Mouse (Mus musculus) liver, embryonic 15.5 days (tissue): ENCODE results near the gene Ccdc103. TPM values are rescaled to one million over a fixed set of nuclear protein-coding genes. Genes with fewer than 3 reads are reported as not detected.

Experiments
- ATAC-seq: fragments of 200-750 bp; cut with Nextera tagmentation; 2 replicates; pipeline ENCODE4 v1.8.0; 2017; ENCODE audit warnings: moderate number of reproducible peaks, mild to moderate bottlenecking, moderate library complexity; ENCODE audit not compliant: insufficient read depth
- H3K27ac ChIP-seq: fragments of 300-500 bp; sonication (generic); replicated peaks from 2 replicates; pipeline ENCODE4 v1.5.1; 2015; ENCODE audit warnings: mild to moderate bottlenecking, inconsistent platforms
- H3K27me3 ChIP-seq: fragments of 300-500 bp; sonication (generic); 2 replicates; pipeline ENCODE4 v1.6.1; 2015; ENCODE audit warnings: mild to moderate bottlenecking, inconsistent platforms
- H3K36me3 ChIP-seq: fragments of 300-500 bp; sonication (generic); replicated peaks from 2 replicates; pipeline ENCODE4 v1.6.1; 2015; ENCODE audit warnings: moderate library complexity, mild to moderate bottlenecking, inconsistent platforms
- H3K4me1 ChIP-seq: fragments of 300-500 bp; sonication (generic); replicated peaks from 2 replicates; pipeline ENCODE4 v1.6.1; 2015; ENCODE audit warnings: inconsistent platforms
- H3K4me2 ChIP-seq: fragments of 300-500 bp; sonication (generic); 2 replicates; pipeline ENCODE4 v1.6.1; 2015; ENCODE audit warnings: moderate library complexity, mild to moderate bottlenecking, inconsistent platforms
- H3K4me3 ChIP-seq: fragments of 300-500 bp; sonication (generic); replicated peaks from 2 replicates; pipeline ENCODE4 v1.5.1; 2015; ENCODE audit warnings: mild to moderate bottlenecking, inconsistent platforms
- H3K9ac ChIP-seq: fragments of 300-500 bp; sonication (generic); 2 replicates; pipeline ENCODE4 v1.6.1; 2015; ENCODE audit warnings: moderate library complexity, mild to moderate bottlenecking, inconsistent platforms
- H3K9me3 ChIP-seq: fragments of 300-500 bp; sonication (generic); replicated peaks from 2 replicates; pipeline ENCODE4 v1.6.1; 2016; ENCODE audit warnings: inconsistent platforms
- WGBS: fragments of 180-500 bp; shearing (Covaris S2); methylation state at CpG from one replicate; pipeline ENCODE4 v1.1.7; 2015; ENCODE audit warnings: mixed read lengths; ENCODE audit not compliant: insufficient replicate concordance; 5-methylcytosine and 5-hydroxymethylcytosine counted together
- polyA plus RNA-seq: library from polyadenylated mRNA; unstranded; fragments of >200 nt; fragmentation: Nextera tagmentation; extraction: Ambion mirVana; gene quantifications from 2 replicates; pipeline ENCODE4 v1.2.1, GENCODE M21; 2015

Gene Ccdc103
- polyA plus RNA-seq, 1 experiment from 2014 or later, result 1.0 TPM

DNA sequence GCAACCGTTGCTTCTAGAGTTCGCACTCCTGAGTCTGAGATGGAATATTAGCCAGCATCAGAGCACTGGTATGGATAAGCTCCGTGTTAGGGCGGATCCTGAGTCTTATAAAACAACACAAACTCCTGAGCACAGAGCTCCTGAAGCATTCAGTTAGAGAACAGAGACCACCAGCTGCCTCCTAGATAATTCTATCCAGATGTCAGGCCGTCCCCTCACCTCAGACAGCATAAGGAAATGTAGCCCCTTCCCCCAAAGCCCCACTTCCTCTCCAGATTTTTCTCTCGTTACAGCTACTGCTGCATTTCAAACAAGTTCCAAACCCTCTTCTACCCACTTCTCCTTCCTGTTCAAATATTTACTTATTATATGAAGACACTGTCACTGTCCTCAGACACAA is 25.1 kb upstream of the Ccdc103 start:
- H3K27me3 ChIP-seq, result no peaks in the 10 kb centered on the region
- H3K27ac ChIP-seq, result no peak overlapping the region
- ATAC-seq, result no peak
- no peak overlapping the region for H3K9ac ChIP-seq
- H3K4me2 ChIP-seq, result no peak overlapping the region
- peaks cover 98% of the 10 kb centered on the region for H3K36me3 ChIP-seq
- H3K9me3 ChIP-seq, result no peaks in the 10 kb centered on the region
- 71% methylated on average over 6 of the region's 6 CpGs for WGBS
- no peaks in the 10 kb centered on the region for H3K4me1 ChIP-seq
- H3K4me3 ChIP-seq, result no peak overlapping the region

DNA sequence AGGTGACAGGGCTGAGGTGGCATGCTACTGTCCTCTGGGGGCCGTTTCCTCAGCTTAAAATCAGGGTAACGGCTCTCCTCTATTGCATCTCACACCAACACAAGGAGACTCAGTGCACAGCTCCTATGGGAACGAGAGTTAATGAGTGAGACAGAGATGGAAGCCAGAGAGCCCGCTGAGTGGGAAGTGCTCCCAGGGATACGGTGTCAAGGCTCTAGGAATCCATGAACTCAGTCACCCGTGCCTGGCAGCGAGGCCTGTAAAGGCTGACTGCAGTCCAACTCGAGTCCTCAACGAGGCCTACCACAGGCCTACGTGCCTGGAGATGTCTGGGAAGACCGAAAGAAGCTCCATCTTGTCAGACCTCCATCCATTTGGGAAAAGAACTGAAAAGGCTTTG is 22.1 kb upstream of the Ccdc103 start:
- H3K4me1 ChIP-seq, result no peaks in the 10 kb centered on the region
- 89% methylated on average over 11 of the region's 11 CpGs for whole genome bisulfite sequencing
- no peak overlapping the region for H3K4me3 ChIP-seq
- peaks cover 99% of the 10 kb centered on the region for H3K36me3 ChIP-seq
- no peak overlapping the region for H3K27ac ChIP-seq
- ATAC-seq, result no peak
- no peak overlapping the region for H3K9ac ChIP-seq
- no peaks in the 10 kb centered on the region for H3K27me3 ChIP-seq
- H3K9me3 ChIP-seq, result no peaks in the 10 kb centered on the region
- H3K4me2 ChIP-seq, result no peak overlapping the region

DNA sequence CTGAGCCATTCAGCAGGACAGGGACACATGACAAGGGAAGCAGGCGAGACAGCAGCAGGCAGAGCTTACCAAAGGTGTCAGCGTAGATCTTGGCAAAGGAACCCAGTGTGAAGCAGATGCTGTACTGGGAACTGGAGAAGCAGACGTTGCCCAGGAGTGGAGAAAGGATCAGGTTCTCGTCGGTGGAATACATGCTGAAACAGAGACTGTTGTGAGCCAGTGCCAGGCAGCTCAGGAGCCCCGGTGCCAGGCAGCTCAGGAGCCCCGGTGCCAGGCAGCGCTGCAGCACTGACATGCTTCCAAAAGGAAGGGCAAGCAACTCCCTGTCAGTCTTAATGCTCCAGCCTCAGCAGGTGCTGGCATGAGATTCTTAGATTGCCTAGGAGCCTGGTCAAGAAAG is 21.1 kb upstream of the Ccdc103 start:
- peaks cover 99% of the 10 kb centered on the region for H3K36me3 ChIP-seq

DNA sequence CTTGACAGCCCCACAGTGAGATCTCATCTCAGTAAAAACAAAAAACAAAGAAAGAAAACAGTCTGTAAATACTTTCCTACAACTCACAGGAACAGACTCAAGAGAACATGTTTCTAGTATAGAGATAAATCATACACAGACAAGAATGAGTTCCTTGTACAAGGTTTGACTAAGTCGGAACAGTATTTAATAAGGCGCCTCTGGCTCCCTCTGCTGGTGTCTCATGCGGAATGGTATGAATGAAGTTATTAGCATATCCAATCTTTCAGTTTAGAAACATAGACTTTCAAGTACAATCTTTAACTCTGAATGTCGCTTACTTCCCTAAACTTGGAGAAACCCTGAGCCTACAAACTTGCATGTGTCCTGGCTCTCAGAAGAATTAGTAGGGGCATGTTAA is 16.7 kb upstream of the Ccdc103 start:
- no peaks in the 10 kb centered on the region for H3K27me3 ChIP-seq
- H3K36me3 ChIP-seq, result peaks cover 97% of the 10 kb centered on the region
- no peak overlapping the region for H3K9ac ChIP-seq
- no peak for ATAC-seq
- no peaks in the 10 kb centered on the region for H3K9me3 ChIP-seq
- 47% methylated on average over 4 of the region's 4 CpGs for WGBS
- H3K4me2 ChIP-seq, result no peak overlapping the region
- no peaks in the 10 kb centered on the region for H3K4me1 ChIP-seq
- no peak overlapping the region for H3K4me3 ChIP-seq
- no peak overlapping the region for H3K27ac ChIP-seq

More for the DNA sequence above, 21.1 kb upstream of the Ccdc103 start:
- Histone ChIP-seq H3K9me3 (no peaks in the 10 kb centered on the region), H3K4me3 (no peak overlapping the region), H3K9ac (no peak overlapping the region), H3K27me3 (no peaks in the 10 kb centered on the region), H3K27ac (no peak overlapping the region), H3K4me1 (no peaks in the 10 kb centered on the region), H3K4me2 (no peak overlapping the region)
- ATAC-seq, result no peak
- WGBS, result 88% methylated on average over 8 of the region's 8 CpGs

DNA sequence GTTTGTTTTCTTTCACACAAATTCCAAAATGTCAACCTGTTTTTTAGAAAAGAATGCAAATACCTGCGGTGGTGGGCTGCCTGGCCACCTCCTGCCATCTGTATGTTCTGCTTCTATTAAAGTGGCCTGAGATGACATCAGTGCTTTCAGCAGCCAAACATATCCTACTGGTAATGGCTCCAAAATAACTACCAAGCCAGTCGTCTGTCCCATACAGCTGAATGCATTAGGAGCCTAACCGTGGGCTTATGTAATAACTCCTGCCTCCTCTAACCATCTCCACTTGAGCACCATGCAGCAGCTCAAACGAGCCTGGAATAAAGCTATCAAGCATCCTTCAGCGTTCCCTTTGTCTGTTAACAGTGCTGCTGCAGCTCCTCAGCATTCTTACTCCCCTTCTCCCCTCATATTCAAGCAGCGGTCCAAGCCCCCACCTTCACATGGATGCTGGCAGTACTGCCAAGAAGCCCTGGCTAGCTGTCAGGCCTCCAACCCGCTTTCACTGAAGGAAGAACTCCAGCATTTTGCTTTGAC is 6.1 kb upstream of the Ccdc103 start:
- H3K36me3 ChIP-seq, result peaks cover 70% of the 10 kb centered on the region
- no peaks in the 10 kb centered on the region for H3K9me3 ChIP-seq
- peaks cover 14% of the 10 kb centered on the region for H3K4me1 ChIP-seq
- no peak overlapping the region for H3K4me3 ChIP-seq
- no peaks in the 10 kb centered on the region for H3K27me3 ChIP-seq
- 82% methylated on average over 7 of the region's 7 CpGs for WGBS
- no peak for ATAC-seq
- no peak overlapping the region for H3K4me2 ChIP-seq
- no peak overlapping the region for H3K27ac ChIP-seq
- H3K9ac ChIP-seq, result no peak overlapping the region

DNA sequence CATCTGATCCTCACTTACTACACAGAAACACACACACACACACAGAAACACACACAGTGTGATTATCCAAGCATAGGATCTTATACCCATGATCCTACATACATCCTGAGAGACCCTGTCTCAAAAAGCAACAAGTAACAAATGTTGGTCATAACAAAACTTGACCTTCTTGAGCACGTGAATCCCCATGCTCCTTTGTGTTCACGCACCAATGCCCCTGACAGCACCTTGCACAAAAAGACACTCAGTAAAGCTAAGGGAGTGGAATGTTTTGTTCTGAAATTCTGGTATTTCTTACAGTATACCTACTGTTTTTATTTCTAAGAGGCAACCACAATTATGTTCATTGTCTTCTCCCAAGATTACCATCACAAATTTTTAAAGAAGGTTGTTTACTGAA is 1.4 kb upstream of the Ccdc103 start:
- Histone ChIP-seq H3K9me3 (no peaks in the 10 kb centered on the region), H3K27ac (no peak overlapping the region), H3K36me3 (peaks cover 33% of the 10 kb centered on the region), H3K27me3 (peaks cover 22% of the 10 kb centered on the region), H3K4me1 (peaks cover 45% of the 10 kb centered on the region), H3K4me2 (peak overlapping the region; percentile 82), H3K9ac (peak overlapping the region; percentile 86; the same call in 1 of the 2 replicates), H3K4me3 (peak overlapping the region; percentile 83)
- 74% methylated on average over 2 of the region's 2 CpGs for WGBS
- no peak for ATAC-seq

DNA sequence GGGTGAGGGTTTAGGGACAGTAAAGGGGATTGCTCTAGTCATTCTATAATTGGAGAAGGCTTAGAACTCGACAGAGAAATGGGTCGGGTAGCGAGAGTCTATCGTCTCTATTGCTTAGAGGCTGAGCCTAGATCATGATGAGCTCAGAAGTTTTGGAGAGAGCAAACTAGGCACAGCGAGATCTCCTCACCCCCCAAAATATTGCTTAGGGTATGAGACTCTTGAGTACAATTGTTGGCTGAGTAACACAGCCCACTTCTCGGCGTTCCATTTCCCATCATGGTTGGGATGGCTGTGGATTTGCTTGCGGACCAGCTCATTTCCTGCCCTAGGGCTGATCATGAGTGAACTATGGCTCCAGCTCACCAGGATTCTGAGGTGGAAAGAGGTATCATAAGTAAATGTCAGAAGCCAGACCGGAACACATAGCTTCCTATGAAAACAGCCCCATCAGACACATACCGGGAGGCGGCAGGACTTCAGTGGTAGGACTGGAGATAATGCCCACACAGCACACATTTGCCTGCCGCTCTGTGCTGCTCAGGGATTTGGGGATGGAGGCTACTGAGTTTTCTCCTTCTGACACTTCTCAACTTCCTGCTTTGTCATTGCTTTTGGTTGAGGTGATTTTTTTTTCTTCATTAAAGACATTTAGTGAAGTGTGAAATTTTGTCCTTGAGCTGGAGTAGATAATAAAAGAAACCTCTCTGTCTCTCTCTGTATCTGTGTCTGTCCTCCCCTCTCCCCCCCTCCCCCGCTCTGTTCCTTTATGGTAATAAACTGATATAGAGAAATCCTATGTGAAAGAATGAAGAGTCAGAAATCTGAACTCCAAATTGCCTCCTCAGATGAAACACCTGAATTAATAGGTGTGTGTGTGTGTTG is 552 bp downstream of the Ccdc103 start:
- ATAC-seq, result peak; percentile 45
- H3K4me2 ChIP-seq, result peak overlapping the region; percentile 82

DNA sequence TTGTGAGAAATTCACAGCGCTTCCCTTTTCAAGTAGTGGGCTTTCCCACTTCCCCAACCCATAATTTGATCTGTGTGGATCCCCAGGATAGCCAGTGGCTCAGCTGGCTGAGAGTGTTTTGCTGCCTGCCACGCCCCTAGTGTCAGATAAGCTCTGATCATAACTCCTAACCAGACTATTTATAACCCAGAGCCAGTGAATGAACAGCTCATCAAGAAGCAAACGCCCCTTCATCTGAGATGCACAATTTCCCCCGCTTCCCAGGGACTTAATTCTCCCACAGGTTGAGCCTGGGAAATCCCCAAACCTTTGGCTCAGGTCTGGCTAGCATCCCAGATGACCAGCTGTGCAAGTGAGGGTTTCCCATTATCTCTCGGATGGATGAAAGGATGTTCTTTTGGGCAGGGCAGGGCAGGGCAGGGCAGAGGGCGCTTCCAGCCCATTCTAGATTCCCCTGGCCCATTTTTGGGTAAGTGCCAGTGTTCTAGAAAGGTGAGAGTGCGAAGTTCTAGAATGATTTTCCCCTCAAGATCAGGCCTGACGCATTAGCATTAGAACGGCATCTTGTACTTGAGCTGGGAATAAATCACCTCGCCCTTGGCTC is 3.7 kb downstream of the Ccdc103 start, which contains the start of gene Fam187a:
Gene Fam187a, plus strand, starts transcription at position 554 of the 604 bp plus-strand sequence.
- H3K36me3 ChIP-seq, result no peaks in the 10 kb centered on the region
- peaks cover 67% of the 10 kb centered on the region for H3K27me3 ChIP-seq
- no peak within 1 kb of the TSS for H3K4me2 ChIP-seq
- peaks cover 45% of the 10 kb centered on the region for H3K4me1 ChIP-seq
- no peak within 1 kb of the TSS for H3K4me3 ChIP-seq
- WGBS, result 48% methylated on average over 10 of the region's 10 CpGs
- H3K27ac ChIP-seq, result no peak within 1 kb of the TSS; the same call in 1 of the 2 replicates
- H3K9ac ChIP-seq, result no peak within 1 kb of the TSS
- ATAC-seq, result no peak
- no peaks in the 10 kb centered on the region for H3K9me3 ChIP-seq

More for the DNA sequence above, 552 bp downstream of the Ccdc103 start:
- Histone ChIP-seq H3K4me1 (peaks cover 55% of the 10 kb centered on the region), H3K27me3 (peaks cover 42% of the 10 kb centered on the region), H3K36me3 (peaks cover 15% of the 10 kb centered on the region), H3K9ac (peak overlapping the region; percentile 86), H3K4me3 (peak overlapping the region; percentile 83), H3K9me3 (no peaks in the 10 kb centered on the region), H3K27ac (peak overlapping the region; percentile 80)
- 9% methylated on average over 13 of the region's 13 CpGs for WGBS

DNA sequence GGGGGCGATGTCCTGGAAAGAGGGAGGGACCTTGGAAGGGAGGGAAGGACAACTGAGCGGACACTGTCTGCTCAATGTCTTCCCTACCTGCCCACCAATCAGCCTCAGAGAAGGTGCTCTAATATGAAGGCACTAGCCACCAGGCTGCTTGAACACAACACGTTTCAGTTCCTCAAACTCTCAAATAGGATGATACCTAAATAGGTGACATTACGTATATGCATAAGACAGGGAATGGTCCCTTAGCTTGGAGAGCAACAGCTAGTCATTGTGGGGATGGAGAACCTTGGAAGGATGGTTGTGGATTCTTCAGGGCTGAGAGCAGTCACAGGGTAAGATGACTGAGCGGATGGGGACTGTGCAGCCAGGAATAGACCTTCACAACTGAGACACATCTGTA is 6.4 kb downstream of the Ccdc103 start:
- H3K4me3 ChIP-seq, result no peak overlapping the region

DNA sequence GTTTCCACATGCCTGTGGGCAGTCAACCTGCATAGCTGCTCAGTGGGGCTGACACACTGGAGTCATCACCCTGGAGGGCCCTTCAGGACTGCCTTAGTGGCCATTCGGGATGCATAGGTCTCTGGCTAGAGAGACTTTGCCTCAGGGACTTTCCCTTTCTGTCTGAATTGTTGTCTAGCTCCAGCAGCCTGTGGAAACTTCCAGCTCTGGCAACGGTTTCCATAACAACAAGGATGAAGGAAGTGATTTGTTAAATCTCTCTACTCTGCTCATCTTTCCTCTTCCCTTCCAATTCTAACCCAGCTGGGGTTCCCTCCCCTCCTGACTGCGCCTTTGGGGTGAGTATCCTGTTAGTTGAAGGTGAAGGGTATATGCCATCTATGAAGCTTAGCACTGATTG is 7.1 kb downstream of the Ccdc103 start:
- H3K9ac ChIP-seq, result no peak overlapping the region
- H3K27ac ChIP-seq, result no peak overlapping the region
- no peak overlapping the region for H3K4me2 ChIP-seq
- peaks cover 73% of the 10 kb centered on the region for H3K27me3 ChIP-seq
- H3K4me1 ChIP-seq, result peaks cover 54% of the 10 kb centered on the region
- no peak for ATAC-seq
- H3K36me3 ChIP-seq, result no peaks in the 10 kb centered on the region
- no peak overlapping the region for H3K4me3 ChIP-seq
- no peaks in the 10 kb centered on the region for H3K9me3 ChIP-seq
- WGBS, result 48% methylated on average over 3 of the region's 3 CpGs

More for the DNA sequence above, 6.4 kb downstream of the Ccdc103 start:
- Histone ChIP-seq H3K4me2 (no peak overlapping the region), H3K27me3 (peaks cover 73% of the 10 kb centered on the region), H3K9ac (no peak overlapping the region), H3K9me3 (no peaks in the 10 kb centered on the region), H3K4me1 (peaks cover 51% of the 10 kb centered on the region), H3K27ac (no peak overlapping the region), H3K36me3 (no peaks in the 10 kb centered on the region)
- WGBS, result 61% methylated on average over 5 of the region's 5 CpGs
- no peak for ATAC-seq

DNA sequence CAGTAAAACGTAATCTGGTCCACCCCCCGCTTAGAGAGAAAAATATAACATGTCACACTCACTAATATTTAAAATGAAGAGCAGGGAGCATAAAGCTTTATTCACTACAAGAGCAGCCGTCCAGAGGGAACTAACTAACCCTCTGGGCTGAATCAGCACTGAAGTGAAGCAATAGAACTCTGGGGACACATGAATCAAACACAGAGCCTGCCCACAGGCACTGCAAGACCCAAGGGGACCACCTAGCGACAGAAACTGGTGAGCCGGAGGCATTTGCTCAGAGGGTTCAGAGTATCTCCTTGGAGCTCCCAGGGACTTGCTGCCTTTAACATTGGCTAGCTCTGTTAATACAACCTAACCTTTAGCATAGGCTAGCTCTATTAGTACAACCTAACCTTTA is 9.1 kb downstream of the Ccdc103 start:
- 66% methylated on average over 5 of the region's 5 CpGs for WGBS
- ATAC-seq, result no peak
- Histone ChIP-seq H3K27me3 (peaks cover 65% of the 10 kb centered on the region), H3K27ac (no peak overlapping the region; the same call in 1 of the 2 replicates), H3K4me1 (peaks cover 59% of the 10 kb centered on the region), H3K36me3 (no peaks in the 10 kb centered on the region), H3K9me3 (no peaks in the 10 kb centered on the region), H3K4me3 (no peak overlapping the region), H3K4me2 (no peak overlapping the region), H3K9ac (no peak overlapping the region)
